Mouse (Mus musculus): ENCODE data around the gene Chkb.

The Chkb gene

DNA sequence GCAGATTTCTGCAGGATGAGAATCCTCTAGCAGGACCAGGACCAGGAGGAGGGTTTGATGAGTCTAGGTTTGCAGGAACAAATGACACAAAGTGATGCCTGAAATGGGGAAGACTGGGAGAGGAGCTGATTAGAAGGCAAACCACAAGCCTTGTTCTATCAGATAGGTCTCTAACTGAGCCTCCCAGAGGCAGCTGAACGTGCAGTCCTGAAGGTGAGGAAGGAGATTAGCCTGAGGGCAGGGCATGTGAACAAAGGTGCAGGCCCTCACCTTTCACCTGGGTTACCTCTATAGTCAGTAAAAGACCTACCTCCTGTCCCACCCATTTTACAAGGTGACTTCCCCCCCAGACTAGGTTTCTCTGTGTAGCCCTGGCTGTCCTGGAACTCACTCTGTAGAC is 30.0 kb downstream of the Chkb start:
- no peak for DNase-seq (ENCODE audit: extremely low spot score)

GRCm38 (mm10) chr15:89398146-89398545 is 31.6 kb downstream of the Chkb start:
- no peak for DNase-seq (ENCODE audit: extremely low spot score)

GRCm38 (mm10) chr15:89396883-89397282 is 32.8 kb downstream of the Chkb start:
- DNase-seq (ENCODE audit: extremely low spot score), result no peak

DNA sequence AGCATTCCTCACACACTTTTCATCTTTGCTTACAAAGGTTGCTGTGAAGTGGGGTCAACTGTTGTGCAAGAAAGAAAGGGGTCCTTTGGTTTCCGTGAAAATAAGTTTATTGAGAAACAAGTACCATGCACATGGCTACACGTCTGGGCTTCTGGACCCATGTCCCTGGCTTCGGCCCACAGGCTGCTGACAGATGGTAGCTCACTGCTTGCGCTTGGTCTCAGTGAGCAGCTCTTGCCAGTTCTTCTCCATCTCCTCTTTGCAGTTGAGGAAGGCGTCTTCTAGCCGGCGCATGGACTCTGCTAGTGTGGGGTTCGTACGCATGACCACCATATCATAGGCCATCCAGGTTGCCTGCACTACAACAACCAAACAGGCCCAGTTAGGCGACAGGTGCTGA is 39.6 kb downstream of the Chkb start:
- DNase-seq (ENCODE audit: extremely low spot score), result no peak

- no peak for DNase-seq (ENCODE audit: extremely low spot score)
These were observed 42.6 kb downstream of the Chkb start for GRCm38 (mm10) chr15:89387127-89387526.

DNA sequence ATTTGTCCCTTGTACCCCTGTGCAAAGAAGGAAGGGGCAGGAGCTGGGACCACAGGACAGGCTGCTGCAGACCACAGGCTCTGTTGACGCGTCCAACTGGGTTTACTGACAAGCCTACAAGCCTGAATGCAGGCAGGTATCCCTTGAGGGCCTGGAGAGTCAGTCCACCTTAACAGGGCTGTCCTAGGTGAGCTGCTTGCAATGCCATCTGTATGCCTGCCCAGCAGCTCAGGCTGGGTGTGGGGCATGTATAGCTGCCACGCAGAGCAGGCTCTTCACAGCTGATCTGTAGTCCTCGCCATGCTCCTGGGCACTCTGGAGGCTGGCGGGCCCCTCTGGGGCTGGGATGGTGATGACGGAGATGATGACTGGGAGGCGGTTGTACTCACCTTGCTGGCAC is 45.1 kb downstream of the Chkb start, which contains the start of gene Klhdc7b:
Gene Klhdc7b (plus strand): TSS at position 301 of the 400 bp plus-strand sequence.
- no peak for DNase-seq (ENCODE audit: extremely low spot score)

DNA sequence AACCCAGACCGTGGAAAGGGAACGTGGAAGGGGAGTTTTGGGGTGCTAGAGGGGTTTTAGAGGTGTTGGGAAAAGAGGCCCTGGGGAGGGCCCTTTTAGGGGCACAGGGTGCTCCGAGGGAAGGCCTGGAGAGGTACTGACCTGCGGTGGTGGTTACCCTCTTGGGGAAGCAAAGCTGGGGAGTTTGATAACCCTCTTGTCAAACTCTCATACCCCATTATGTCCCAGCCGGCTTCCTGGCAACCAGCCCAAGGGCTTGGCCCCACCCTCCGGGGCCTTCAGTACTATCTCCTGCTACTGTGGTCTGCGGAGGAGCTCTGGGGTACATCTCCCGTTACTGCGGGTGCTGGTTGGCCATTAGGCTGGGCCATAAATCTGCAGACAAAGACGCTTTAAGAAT is 50.3 kb downstream of the Chkb start:
- peak; percentile 14 for DNase-seq (ENCODE audit: extremely low spot score)

DNA sequence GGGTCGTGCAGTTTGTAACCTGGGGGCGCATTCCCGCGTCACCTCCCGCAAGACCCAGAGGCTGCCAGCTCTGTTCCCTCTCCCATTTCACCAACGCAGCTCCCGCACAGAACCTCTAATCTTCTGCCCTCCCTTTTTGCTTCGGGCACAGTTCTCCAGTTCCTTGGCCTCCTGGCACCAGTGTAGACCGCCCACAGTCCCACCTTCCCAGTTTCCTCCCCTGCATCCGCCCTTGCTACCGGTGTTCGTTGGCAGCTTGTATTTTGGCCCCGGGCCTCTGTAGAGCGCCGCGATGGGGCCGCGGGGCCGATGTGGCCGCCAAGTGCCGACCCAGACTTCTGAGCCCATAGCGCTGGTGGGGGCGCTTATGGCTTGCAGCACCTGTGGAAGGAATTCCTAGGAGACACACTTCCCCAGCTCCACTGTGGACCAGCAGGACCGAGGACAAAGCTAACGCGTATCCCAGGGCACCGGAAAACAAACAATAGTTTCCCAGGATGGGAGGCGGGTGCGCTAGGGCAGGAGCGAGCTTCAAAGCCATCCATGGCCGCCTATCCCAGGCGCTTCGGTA is 50.8 kb downstream of the Chkb start, which contains the start of gene Odf3b:
Gene Odf3b (minus strand): TSS at position 452 of the 571 bp plus-strand sequence.
- peak; percentile 45 for DNase-seq (ENCODE audit: extremely low spot score)

DNA sequence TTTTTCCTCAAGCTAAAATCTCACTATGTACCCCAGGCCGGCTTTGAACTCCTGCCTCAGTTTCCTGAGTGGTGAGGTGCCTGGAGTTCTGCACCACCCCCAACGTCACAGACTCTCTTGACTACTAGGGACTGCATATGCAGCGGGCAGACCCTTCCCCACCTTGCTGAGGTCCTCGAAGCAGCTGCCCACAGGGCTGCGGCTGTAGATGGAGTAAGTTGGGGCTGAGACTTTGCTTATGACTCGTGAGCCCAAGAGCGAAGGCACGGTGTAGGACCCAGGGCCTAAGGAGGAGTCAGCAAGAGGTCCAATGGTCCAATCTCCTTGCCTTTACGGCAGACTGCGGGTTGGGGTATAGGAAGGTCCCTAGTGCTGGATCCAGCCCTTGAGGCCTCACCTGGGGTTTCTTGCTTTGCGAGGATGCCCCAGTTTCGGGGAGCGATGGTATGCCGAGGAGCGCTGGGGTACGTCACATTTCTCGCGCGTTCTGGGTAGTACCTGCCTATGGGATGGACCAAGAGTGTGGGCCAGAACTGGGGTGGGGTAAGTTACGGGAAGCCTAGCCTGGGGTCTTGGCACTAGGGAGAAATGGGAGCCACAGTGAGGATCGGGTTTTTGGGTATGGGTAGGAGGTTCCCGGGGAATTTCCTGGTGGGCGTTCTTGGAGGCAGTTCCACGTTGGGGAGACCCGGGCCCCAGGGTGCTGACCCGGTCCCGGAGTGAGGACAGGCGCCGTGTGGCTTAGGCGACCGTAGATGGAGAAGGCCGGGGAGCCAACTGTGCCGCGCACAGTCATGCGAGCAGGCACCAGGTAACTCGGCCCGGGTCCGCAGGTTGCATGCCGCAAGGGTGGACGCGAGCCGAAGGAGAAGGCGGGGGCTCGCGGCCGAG is 51.5 kb downstream of the Chkb start:
- DNase-seq (ENCODE audit: extremely low spot score), result peak; percentile 25

- peak; percentile 17 for DNase-seq (ENCODE audit: extremely low spot score)
These were observed 52.3 kb downstream of the Chkb start for GRCm38 (mm10) chr15:89377362-89377761.

DNA sequence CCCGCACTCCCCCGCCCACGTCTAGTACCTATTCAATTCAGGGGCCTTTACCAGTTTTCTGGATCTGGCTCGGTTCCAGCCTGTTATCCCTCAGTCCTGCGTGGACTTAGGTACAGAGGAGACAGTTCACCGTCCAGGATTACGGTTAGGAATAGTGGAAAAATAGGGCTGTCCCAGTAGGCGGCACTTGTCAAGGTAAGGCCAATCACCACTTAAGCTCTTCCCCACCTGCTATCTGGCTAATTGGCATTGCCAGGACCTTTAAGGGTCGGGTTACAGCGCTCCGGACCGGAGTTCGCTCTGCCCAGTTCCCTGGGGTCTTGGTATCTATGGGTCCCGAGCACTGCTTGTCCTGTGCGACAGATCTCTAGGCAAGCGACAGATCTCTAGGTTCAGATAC is 52.8 kb downstream of the Chkb start, which contains the start of gene Tymp:
Gene Tymp (minus strand): TSS at position 83 of the 400 bp plus-strand sequence.
- DNase-seq (ENCODE audit: extremely low spot score), result no peak

All from embryo, embryonic 9.5 days (tissue).